Mouse (Mus musculus) forebrain, embryonic 16.5 days (tissue): ENCODE measurements at regions not wholly inside any gene's neighbourhood (a gene's known extent, or its start where the extent isn't known, plus 50 kb on each side); places are given as distances from the start of the nearest gene placed in this dataset.

Experiments
- ATAC-seq: fragments of 200-750 bp; cut with Nextera tagmentation; 2 replicates; pipeline ENCODE4 v1.8.0; 2017; ENCODE audit warnings: mild to moderate bottlenecking, moderate library complexity
- H3K27ac ChIP-seq: fragments of 300-500 bp; sonication (generic); 2 replicates; pipeline ENCODE4 v1.5.1; 2014; ENCODE audit warnings: low read length, control low read depth
- H3K27me3 ChIP-seq: fragments of 300-500 bp; sonication (generic); replicated peaks from 2 replicates; pipeline ENCODE4 v1.6.1; 2014; ENCODE audit warnings: low read length; ENCODE audit not compliant: control insufficient read depth, insufficient read depth
- H3K36me3 ChIP-seq: fragments of 300-500 bp; sonication (generic); 2 replicates; pipeline ENCODE4 v1.6.1; 2014; ENCODE audit not compliant: control insufficient read depth, insufficient read depth
- H3K4me1 ChIP-seq: fragments of 300-500 bp; sonication (generic); replicated peaks from 2 replicates; pipeline ENCODE4 v1.6.1; 2014; ENCODE audit warnings: low read length; ENCODE audit not compliant: control insufficient read depth, insufficient read depth
- H3K4me2 ChIP-seq: fragments of 300-500 bp; sonication (generic); 2 replicates; pipeline ENCODE4 v1.6.1; 2014; ENCODE audit warnings: mild to moderate bottlenecking, low read length, control low read depth
- H3K4me3 ChIP-seq: fragments of 300-500 bp; sonication (generic); replicated peaks from 2 replicates; pipeline ENCODE4 v1.5.1; 2014; ENCODE audit warnings: mild to moderate bottlenecking, low read length, control low read depth
- H3K9ac ChIP-seq: fragments of 300-500 bp; sonication (generic); replicated peaks from 2 replicates; pipeline ENCODE4 v1.6.1; 2014; ENCODE audit warnings: low read depth, low read length, control low read depth
- H3K9me3 ChIP-seq: fragments of 300-500 bp; sonication (generic); 2 replicates; pipeline ENCODE4 v1.6.1; 2016; ENCODE audit warnings: low read length; ENCODE audit not compliant: control insufficient read depth
- WGBS: fragments of 180-500 bp; shearing (Covaris S2); extraction: QIAGEN DNeasy Blood & Tissue Kit; methylation state at CpG from one replicate; pipeline ENCODE4 v1.1.7; 2014; 5-methylcytosine and 5-hydroxymethylcytosine counted together

- H3K36me3 ChIP-seq, result no peaks in the 10 kb centered on the region
- H3K4me2 ChIP-seq, result no peak overlapping the region
- no peaks in the 10 kb centered on the region for H3K4me1 ChIP-seq
- 96% methylated on average over 3 of the region's 3 CpGs for WGBS
- H3K9ac ChIP-seq, result no peak overlapping the region
- H3K4me3 ChIP-seq, result no peak overlapping the region
- no peak for ATAC-seq
- H3K27me3 ChIP-seq, result no peaks in the 10 kb centered on the region; the same call in 1 of the 2 replicates
- peaks cover 5% of the 10 kb centered on the region; the same call in 1 of the 2 replicates for H3K9me3 ChIP-seq
- H3K27ac ChIP-seq, result no peak overlapping the region
Observed at GRCm38 (mm10) chr5:77589252-77589651, 181.4 kb upstream of the Igfbp7 start.

GRCm38 (mm10) chr5:77581702-77582101 lies 173.9 kb upstream of the Igfbp7 start:
- H3K4me3 ChIP-seq, result no peak overlapping the region
- H3K27me3 ChIP-seq, result peaks cover 2% of the 10 kb centered on the region; the same call in 1 of the 2 replicates
- H3K4me2 ChIP-seq, result peak overlapping the region; percentile 3
- ATAC-seq, result peak; percentile 55
- 0 out of 2 replicates have a peak overlapping the region, but pooled peaks have one; percentile 3 for H3K9ac ChIP-seq
- H3K9me3 ChIP-seq, result no peaks in the 10 kb centered on the region
- H3K27ac ChIP-seq, result peak overlapping the region; percentile 5; the same call in 1 of the 2 replicates
- 23% methylated on average over 6 of the region's 6 CpGs for WGBS
- H3K36me3 ChIP-seq, result no peaks in the 10 kb centered on the region
- H3K4me1 ChIP-seq, result peaks cover 18% of the 10 kb centered on the region

DNA sequence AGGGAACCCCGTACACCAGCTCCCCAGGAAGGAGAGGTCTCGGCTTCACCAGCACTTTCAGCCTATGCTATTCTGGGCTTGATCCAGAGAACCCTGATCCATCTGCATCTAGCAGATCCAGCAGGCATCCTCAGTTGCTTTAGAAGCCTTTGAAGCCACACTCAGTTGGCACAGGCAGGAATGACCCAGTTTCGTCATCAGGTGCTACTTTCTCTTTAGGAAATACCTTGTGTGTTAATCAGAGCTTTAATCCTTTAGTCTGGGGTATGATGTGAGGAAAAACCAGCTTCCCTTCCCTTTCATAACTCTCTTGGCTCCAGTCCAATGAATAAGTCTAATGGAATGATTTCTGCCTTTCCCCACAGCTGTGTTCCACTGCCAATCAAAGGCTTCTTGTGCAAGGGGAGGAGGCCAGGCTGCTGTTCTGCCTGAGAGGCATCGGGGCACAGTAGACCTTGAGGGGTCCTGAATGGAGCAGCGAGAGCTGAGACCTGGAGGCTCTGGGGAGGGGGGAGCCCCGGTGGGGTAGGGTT lies 173.3 kb upstream of the Igfbp7 start:
- Histone ChIP-seq H3K4me3 (no peak overlapping the region), H3K36me3 (no peaks in the 10 kb centered on the region), H3K4me1 (peaks cover 18% of the 10 kb centered on the region), H3K9me3 (no peaks in the 10 kb centered on the region), H3K9ac (0 out of 2 replicates have a peak overlapping the region, but pooled peaks have one; percentile 3), H3K27ac (peak overlapping the region; percentile 5; the same call in 1 of the 2 replicates), H3K27me3 (peaks cover 2% of the 10 kb centered on the region; the same call in 1 of the 2 replicates), H3K4me2 (peak overlapping the region; percentile 3)
- ATAC-seq, result peak; percentile 91
- 13% methylated on average over 6 of the region's 6 CpGs for WGBS

DNA sequence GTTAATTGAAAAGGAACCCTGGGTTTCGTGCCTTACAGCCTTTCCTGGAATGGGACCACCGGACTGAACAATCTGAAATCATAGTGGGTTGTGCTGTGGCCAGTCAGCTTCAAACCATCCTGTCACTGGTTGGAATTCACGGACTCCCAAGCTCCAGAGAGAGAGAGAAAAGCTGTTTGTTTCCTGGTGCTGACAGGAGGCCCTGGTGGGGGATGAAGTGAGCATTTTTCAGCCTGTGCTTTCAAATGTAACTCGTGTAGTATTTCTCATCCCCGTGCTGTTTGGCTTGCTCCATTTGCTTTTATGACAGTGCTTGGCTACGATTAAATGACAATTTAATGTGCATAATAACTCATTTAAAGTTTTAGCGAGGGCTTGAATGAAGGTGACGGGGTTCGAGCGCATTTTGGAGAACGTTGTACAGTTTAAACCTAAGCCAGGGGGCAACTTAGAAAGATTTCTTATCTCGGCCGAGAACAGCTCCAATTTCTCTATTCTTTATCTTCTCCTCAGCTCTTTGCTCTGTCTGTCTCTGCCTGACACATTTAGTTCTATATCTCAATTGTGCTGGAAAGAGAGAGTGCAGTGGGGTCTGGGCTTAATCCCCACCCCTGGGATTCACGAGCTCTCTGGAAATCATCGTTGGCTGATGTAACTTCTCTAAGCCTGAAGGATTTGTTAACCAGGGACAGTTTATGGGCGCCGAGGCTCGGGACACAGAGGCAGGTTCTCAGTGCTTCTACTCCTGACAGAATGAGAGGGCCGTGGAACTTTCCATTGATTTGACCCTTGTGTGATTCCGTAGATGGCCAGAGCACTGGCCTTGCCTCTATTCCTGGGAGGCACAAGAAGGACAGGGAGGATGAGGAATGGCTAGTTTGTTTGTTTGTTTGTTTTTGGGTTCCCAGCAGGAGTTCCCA lies 172.2 kb upstream of the Igfbp7 start:
- no peak for ATAC-seq
- Histone ChIP-seq H3K27me3 (peaks cover 2% of the 10 kb centered on the region; the same call in 1 of the 2 replicates), H3K36me3 (no peaks in the 10 kb centered on the region), H3K9me3 (no peaks in the 10 kb centered on the region), H3K4me2 (no peak overlapping the region), H3K4me3 (no peak overlapping the region), H3K4me1 (peaks cover 22% of the 10 kb centered on the region), H3K9ac (no peak overlapping the region), H3K27ac (no peak overlapping the region)
- 45% methylated on average over 20 of the region's 20 CpGs for WGBS

GRCm38 (mm10) chr5:77576881-77577280 lies 169.0 kb upstream of the Igfbp7 start:
- H3K9me3 ChIP-seq, result no peaks in the 10 kb centered on the region
- no peak overlapping the region for H3K4me2 ChIP-seq
- H3K27me3 ChIP-seq, result peaks cover 7% of the 10 kb centered on the region; the same call in 1 of the 2 replicates
- H3K27ac ChIP-seq, result no peak overlapping the region
- 87% methylated on average over 5 of the region's 5 CpGs for WGBS
- H3K36me3 ChIP-seq, result no peaks in the 10 kb centered on the region
- H3K9ac ChIP-seq, result no peak overlapping the region
- peaks cover 22% of the 10 kb centered on the region for H3K4me1 ChIP-seq
- H3K4me3 ChIP-seq, result no peak overlapping the region
- no peak for ATAC-seq

DNA sequence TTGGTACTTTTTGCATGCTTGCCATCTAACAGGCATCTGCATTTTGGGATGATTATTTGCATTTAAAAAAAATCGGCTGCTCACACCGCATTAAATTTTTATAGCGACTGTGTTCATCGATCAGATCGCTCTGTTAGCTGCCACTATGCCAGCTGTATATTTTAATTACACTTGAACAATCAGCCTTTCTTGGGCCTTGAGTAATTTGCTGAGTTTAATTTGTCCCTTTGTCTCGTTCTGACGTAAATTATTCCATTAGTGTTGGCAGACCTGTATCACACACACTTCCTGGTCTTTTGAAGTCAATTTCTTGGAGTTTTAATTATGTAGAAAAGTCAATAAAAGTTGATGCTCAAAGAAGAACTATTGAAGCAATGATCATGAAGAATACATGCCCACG lies 167.9 kb upstream of the Igfbp7 start:
- H3K27ac ChIP-seq, result no peak overlapping the region
- H3K4me1 ChIP-seq, result peaks cover 13% of the 10 kb centered on the region
- H3K4me3 ChIP-seq, result no peak overlapping the region
- WGBS, result 15% methylated on average over 8 of the region's 8 CpGs
- H3K4me2 ChIP-seq, result no peak overlapping the region
- H3K9ac ChIP-seq, result no peak overlapping the region
- no peaks in the 10 kb centered on the region for H3K9me3 ChIP-seq
- no peaks in the 10 kb centered on the region for H3K36me3 ChIP-seq
- peaks cover 7% of the 10 kb centered on the region; the same call in 1 of the 2 replicates for H3K27me3 ChIP-seq
- ATAC-seq, result peak; percentile 58

DNA sequence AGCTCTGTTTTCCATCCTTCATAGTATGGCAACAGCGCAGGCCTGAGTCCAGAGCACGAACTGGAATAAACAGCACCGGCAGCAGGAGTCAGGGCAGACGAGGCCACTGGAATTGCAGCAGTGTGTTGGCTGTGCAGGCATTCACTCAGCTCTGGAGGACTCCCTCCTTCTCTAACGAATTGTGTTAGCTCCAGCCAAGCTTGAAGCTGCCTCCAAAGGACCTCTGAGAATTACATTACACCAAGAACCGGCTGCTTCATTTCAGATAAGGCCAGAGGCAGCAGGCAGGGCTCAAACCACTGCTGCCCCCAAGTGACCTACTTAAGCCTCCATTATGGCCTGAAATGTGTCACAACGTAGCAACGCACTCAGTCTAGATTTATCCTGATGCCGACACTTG lies 162.5 kb upstream of the Igfbp7 start:
- no peaks in the 10 kb centered on the region; the same call in 1 of the 2 replicates for H3K4me1 ChIP-seq
- H3K4me3 ChIP-seq, result no peak overlapping the region
- no peak overlapping the region for H3K4me2 ChIP-seq
- H3K36me3 ChIP-seq, result no peaks in the 10 kb centered on the region
- 59% methylated on average over 9 of the region's 9 CpGs for WGBS
- H3K9me3 ChIP-seq, result no peaks in the 10 kb centered on the region
- no peak for ATAC-seq
- H3K9ac ChIP-seq, result no peak overlapping the region
- peaks cover 5% of the 10 kb centered on the region; the same call in 1 of the 2 replicates for H3K27me3 ChIP-seq
- H3K27ac ChIP-seq, result no peak overlapping the region

DNA sequence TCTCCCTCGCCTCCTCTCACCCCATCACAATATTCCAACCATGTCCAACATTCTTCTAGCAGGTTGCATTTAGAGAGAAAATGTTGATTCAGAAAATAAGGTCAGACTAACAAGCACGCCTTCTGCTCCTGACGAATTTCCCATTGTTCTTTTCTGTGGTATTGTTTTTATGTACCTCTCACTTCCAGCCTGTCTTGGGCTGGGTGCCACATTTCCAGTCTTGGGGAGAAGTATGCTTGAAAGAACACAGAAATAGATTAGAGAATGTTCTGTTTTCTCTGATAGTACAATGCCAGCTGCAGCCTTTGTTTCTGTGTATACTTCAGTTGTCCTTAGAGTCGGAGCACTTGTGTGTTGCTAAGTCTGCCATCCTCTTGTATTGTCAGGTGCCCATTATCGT lies 160.3 kb upstream of the Igfbp7 start:
- Histone ChIP-seq H3K27me3 (no peaks in the 10 kb centered on the region), H3K27ac (no peak overlapping the region), H3K4me2 (no peak overlapping the region), H3K9ac (no peak overlapping the region), H3K36me3 (no peaks in the 10 kb centered on the region), H3K9me3 (no peaks in the 10 kb centered on the region), H3K4me3 (no peak overlapping the region), H3K4me1 (no peaks in the 10 kb centered on the region)
- no peak for ATAC-seq
- 60% methylated on average over 5 of the region's 5 CpGs for WGBS

DNA sequence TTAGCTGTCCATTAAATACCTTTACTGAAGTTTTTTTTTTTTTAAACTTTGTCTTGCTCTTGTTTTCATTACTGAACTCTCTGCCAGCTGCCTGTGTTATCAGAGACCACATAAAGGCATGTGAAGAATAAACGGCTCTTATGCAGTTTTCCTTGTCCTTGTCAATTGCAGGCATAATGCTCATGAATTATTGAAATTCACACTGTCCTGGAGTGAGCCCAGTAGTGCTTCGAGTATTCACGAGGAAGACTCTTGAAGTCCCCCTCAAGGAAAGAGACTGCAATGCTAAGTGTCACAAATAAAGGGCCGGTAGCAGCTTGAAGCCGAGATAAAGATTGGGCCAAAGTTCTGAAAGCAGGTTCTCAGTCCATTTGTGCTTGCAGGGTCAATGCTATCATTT lies 144.7 kb upstream of the Igfbp7 start:
- no peaks in the 10 kb centered on the region for H3K27me3 ChIP-seq

More for the DNA sequence above, 144.7 kb upstream of the Igfbp7 start:
- Histone ChIP-seq H3K9me3 (no peaks in the 10 kb centered on the region), H3K4me1 (no peaks in the 10 kb centered on the region), H3K27ac (no peak overlapping the region), H3K9ac (no peak overlapping the region), H3K4me3 (no peak overlapping the region), H3K36me3 (no peaks in the 10 kb centered on the region), H3K4me2 (no peak overlapping the region)
- WGBS, result 48% methylated on average over 5 of the region's 5 CpGs
- ATAC-seq, result no peak
